Mouse (Mus musculus) right cerebral cortex, adult 2 months (tissue): ENCODE measurements around the gene Cdcp2.

Source experiments
- DNase-seq, 2 experiments: peaks; one replicate each; pipeline ENCODE4 v3.0.0; 2021 to 2022; ENCODE audit warnings: low spot score in 2 of 2

Cdcp2 gene

DNA sequence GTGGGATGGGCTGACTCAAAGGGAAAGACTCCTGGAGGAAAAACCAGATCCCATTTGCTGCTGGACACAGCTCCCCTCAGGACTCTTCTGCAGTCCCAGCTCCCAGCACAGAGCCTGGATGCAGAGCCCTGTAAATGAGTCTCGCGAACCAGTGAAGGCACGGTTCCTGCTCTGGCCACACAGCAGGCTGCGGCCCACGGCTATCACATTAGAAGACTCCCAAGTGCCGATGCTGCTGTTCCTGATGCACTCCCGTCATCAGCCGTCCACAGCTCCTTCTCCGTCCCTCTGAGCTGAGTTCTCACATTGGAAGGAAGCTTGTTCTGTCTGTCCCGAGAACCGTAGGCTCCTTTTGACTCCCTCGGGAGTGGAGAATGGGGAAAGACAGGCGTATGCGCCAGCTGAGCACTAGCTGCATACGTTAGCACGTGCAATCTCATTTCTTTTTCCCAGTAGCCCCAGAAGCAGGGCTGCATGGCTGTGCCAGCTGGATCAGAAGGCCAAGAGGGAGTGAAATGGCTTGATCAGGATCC lies at the start of gene Cdcp2:
Gene Cdcp2 (plus strand): TSS at position 51 of the 533 bp plus-strand sequence.
- DNase-seq: no peak

DNA sequence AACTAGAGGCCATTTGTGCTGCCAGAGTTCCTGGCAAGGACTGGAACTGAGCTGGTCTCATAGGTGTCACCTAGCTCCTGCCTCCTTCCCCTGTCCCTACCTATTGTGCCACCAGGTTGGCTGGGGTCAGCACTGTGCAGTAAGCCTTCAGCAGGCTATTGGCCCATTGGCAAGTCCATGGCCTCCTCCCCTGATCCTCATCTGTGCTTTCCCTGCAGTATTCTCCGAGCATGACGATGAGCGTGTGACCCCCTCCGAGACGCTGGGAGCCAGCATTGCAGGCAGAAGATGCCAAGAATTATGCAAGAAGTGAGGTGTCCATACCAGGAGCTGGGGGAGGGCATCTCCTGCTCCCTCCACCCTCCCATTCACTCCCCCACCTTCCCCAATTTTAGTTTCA lies 48.9 kb upstream of the Cdcp2 start:
- DNase-seq: peak in 1 of 2 experiments; percentile 37

DNA sequence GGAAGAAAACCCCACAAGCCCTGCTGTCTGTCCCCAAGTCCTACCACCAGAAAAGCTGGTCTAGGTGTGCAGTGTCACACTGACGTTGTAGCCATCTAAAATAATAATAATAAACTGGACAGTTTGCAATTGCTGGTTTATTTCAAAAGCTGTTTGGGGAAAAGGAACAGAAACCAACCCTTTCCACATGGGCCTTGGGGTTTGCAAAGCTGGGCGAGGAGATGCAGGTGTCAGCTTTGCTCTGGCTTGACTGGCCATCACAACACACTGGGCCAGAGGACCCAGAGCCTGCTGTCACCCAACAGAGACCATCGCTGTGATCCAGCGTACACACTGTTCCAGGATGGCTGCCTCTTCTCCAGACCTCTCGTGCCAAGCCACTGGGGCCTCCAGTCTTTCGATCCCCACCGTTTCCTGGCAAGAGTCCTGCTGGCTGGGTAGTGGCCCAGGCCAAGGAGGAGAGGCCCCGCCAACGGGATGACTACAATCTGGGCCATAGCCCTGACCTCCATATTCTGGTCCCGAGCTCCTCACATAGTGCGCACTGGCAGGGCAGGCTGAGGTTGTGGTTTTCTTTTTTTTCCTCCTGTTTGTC lies 48.0 kb upstream of the Cdcp2 start:
- no peak for DNase-seq

DNA sequence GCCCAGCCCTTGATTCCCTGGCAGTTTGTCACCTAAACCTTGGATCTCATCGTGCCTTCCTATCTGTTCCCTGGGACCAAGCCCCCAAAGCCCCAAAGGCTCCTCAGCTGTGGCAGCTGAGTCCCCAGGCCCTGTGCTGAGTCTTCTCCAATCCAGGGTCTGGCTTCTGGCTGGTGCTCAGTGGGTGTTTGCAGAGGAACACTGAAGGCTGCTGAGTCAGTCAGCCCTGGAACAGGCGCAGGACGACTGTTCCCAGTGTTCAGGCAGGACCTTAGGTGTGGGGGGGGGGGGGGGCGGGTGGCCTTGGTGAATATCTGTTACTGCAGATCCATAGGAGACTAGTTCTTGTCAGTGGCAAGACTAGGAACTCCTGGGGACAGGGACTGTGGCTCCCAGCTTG lies 44.8 kb upstream of the Cdcp2 start:
- DNase-seq: no peak

DNA sequence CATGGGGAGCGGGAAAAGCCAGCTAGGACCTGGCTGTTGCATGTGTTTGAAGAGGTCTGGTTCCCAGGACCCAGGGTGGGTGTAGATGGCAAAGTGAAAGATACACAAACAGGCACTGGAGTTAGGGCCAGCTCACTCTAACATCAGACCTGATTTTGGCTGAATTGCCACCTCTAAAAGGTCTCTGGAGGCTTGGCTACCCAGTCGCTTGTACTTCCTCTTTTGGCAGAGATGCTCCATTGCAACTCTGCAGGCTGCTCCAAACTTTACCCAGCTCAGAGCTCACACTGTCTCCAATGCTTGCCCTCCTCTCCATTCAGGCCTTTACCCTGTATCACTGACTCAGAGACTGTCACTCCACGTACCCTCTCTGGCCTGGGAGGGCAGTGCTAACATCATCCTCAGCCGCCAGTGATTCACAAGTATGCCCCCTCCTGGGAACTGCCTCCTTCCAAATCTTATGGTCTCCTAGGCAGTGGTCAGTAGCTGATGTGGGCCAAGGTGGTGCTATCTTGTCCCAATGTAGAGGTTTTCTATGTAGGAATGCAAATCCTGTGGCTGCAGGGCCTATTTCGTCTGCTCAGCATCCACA lies 43.6 kb upstream of the Cdcp2 start:
- DNase-seq: no peak

DNA sequence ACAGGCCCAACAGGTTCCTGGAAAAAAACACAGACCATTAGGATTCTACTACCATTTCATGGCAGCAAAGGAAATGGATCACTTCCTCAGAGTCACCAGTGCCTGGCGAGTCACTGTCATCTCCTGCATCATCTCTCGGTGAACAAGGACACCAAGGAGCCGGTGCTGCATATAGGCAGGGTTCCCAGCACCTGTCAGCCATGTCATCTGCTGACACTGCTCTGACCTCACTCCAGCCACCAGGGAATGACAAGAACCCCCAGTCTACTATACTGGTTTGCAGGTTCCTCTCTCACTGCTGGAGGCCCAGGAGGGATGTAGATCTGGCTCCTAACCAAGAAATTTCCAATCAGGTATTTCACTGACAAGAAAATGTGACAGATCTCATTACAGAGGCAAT lies 40.6 kb upstream of the Cdcp2 start:
- DNase-seq: no peak

DNA sequence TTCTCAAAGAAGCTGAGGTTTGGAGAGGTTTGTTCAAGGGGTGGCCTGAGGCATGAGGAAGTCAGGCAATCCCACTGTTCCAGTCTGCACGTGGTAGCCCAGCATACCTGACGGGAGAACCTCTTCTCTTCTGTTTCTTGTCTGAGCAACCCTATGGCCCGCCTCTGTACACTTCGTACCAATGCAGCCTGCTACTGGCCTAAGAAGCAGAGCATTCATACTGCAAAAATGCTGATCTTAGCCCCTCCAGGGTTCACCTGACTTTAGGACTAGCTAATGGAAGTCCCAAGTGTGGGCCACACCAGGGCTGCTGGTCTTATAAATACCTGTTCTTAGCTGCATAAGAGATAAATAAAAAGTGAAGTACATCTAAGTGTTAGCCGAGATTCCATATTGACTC lies 38.3 kb upstream of the Cdcp2 start:
- DNase-seq: no peak

DNA sequence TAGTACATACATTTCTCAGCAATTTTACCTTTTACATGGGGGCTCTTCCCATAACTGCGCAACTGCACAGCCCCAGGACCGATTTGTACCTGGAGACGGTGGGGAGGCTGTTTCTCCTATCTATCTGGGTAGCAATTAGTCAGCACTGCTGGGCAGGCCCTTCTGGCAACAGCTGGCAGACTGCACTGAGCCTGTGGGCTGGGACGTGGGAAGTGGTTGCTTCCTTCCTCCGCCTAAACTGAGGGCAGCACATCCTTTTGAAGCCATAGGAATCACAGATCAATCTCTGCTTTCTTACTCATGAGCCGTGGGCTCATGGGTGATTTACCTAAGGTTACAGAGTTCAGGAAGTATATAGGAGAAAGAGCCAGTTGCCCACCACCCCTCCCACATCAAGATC lies 37.9 kb upstream of the Cdcp2 start:
- peak; percentile 39 to 59 for DNase-seq

DNA sequence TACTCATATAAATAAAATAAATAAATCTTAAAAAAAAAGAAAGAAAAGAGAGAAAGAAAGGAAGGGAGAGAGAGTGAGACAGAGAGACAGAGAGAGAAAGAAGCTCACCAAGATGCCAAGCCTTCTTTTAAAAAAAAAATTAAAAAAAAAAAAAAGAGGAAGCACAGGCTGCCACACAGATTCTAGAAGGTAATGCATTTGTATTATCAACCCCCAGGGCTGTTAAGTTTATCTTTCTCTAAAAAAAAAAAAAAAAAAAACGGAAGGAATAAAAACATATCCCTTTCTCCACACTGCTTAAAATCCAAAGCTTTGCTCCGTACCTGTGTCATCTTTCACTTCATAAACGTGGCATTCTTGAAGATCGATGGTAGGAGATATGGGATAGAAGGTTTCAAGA lies 35.1 kb upstream of the Cdcp2 start:
- DNase-seq: no peak

DNA sequence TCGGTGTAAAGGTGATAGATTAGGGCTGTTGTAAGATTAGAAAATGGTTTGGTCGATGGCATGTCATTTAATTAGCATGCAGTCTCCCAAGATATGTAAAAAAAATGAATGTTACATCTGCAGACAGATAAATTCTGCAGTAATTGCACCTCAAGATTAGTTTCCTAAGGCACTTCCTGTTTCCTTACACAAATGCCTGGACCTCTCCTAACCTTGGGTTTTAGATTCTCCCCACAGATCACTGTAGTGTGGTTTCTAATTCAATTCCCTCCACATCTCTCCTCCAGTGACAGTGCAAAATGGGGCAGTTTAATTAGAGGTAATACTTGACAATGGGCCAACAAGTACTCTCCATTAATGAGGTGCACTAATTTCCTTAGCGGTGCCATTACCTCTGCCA lies 33.5 kb upstream of the Cdcp2 start:
- DNase-seq: no peak

DNA sequence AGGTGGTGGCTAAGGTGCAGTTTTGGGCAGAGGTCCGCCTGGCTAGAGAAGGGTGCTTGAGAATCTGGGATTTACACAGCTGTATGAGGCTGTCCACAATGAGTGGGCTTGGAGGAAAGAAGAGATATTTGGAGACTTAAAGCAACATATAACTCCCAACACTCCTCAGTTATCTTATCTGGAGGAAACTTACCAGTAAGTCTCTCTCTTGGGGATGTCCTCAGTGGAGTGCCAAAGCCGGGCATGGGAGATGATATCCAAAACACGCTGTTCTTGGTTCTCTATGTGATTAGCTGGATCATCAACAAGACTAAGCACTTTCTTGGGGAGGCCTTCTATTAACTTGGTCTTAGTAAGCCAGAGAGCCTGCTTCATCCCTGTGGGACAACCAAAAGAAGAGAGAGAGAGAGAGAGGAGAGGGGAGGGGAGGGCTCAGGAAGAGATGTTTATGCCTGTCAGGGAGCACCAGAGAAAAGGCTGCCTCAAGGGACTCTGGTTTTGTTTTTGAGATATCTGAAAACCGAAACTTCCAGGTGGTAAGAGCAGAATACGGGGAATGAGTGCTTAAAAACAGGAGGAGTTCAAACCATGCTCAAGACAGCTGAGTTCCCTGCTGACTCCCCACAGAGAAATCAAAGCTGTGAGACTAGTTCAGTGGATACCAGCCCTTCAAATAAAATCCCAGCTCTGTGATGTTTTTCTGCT lies 32.1 kb upstream of the Cdcp2 start:
- DNase-seq: no peak

DNA sequence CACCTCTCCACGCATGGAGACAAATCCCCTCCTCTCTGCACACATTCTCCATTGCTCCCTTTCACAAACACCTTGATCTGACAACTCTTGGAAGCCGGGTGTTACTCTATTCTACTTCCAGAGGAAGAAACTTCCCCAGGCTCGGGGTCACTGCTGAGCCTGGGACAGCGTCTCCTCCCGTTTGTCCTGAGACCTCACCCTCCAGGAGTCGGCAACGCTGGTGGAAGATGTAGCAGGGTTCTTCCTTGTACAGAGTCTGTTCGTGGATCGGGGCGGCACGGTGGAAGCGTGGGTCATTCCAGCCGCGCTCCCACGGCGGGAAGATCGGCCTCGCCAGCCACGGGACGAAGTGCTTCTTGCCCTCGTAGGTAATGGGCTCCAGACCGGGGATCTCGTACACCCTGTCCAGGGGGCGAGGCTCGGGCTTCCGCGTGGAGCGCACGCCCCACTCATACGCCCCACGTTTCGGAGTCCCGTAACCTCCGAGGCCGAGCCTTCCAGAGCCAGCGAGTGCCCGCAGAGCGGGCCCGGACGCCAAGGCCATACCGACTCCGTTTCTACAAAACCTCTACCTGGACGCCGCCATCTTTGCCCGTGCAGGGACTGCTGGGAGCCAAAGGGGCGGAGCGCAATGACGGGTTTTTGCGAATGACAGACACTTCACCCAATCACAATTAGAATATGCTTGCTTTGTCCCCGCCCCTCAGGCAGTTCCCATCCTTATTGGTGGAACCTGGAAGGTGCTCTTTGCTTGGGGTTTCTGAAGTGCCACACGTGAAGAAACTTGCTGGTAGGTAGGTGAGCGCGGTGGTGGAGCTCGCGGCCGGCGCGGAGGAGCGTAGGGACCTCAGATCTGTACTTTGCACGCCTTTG lies 30.2 kb upstream of the Cdcp2 start, which contains the start of the genes Mrpl37 and Cyb5rl:
Gene Mrpl37 (minus strand): TSS at position 617 of the 873 bp plus-strand sequence.
Gene Cyb5rl (plus strand): TSS at position 737 of the 873 bp plus-strand sequence.
- peak; percentile 97 for DNase-seq

DNA sequence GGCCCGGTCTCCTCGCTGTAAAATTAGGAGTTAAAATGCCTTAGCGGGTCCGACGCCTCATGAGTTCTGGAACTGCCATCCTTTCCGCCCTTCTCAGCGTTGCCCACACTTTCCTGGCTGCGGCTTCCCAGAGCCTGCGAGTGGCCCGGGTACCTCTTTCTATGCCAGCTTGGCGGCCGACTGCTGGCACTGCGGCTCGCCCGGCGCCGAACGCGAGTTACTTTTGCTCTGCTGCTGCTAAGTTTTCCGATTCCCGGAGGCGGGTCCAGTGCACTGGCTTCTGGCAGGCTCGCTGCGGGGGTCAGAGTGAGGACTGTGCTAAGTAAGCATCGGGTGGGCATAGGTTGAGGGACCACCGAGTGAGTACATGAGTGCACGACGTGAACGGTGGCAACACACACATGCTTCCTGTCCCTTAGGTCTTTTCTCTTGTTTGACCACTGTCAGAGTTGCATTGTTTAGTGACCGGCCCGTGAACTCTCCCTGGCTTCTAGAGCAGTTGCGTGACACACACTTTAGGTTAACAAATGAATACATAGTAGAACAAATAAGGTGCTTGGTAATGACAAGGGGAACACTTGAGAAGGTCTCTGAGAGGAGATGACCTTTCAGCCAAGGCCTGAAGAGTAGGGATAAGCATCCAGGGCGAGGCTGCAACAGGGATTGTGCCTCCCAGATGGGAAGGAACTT lies 29.4 kb upstream of the Cdcp2 start:
- DNase-seq: no peak

DNA sequence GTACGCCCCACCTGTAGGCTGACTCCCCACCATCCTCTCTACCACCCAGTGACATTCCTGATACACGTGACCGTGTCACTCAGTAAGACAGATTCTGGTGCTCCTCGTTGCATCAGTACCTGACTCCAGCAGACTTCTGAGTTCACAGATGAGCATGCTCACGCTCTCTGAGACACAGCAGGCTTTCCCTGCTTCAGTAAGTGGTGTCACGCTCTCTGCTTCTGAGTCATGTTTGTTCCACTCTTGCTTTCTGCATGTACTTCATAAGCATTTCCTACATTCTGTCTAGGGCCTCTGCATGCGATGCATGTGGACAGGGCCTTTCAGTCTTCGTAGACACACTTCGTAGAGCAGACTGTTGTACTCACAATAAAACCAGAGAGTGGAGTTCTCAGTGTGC lies 24.3 kb upstream of the Cdcp2 start:
- no peak for DNase-seq

DNA sequence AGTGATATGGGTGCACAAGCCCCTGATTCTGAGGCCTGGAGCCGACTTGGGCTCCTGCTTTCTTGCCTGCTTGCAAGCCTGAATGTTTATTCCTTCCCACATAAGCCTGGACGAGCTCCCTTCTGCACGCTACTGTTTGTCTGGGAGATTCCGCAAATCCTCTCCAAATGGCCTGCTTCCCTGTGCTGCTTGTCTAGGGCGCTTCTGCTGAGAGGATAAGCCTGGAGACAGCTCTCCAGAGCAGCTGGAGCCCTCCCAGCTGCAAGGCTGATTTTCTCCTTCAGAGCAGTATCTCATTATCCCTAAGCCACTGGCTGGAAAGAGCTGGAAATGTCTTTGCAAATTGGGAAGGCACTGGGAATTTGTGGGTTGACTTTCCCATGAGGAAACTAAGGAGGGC lies 21.2 kb upstream of the Cdcp2 start:
- no peak for DNase-seq

DNA sequence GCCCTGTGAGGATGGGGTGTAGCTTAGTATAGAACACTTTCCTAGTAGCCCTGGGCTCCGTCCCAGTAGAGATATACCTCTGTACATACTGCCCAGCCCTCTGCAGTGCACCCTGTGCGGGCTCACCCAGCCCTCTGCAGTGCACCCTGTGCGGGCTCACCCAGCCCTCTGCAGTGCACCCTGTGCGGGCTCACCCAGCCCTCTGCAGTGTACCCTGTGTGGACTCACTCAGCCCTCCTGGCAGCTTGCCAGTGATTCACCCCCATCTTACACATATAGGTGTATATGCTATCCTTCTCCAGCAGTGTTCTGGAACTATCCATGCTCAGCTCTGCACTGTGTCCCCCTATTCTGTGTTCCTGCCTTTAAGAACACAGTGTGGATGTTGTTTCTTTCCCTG lies 17.8 kb upstream of the Cdcp2 start:
- DNase-seq: no peak

DNA sequence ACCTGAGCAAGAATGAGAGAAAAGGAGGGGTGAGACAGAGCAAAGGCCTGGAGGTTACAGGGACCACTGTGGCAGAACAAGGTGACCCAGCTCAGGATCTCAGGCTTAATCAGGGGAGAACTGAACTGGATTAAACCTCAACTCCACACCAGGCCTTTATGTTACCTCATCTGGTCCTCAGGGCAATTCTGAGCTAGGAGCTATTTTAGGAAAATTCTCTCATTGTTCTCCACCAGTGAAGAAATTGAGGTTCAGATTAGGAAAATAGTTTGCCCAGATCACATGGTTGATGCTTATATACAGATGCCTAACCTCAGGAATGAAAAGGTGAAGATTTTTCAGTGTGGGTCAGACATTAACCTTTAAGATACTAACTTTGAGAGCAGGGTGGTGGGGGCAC lies 17.0 kb upstream of the Cdcp2 start:
- no peak for DNase-seq

DNA sequence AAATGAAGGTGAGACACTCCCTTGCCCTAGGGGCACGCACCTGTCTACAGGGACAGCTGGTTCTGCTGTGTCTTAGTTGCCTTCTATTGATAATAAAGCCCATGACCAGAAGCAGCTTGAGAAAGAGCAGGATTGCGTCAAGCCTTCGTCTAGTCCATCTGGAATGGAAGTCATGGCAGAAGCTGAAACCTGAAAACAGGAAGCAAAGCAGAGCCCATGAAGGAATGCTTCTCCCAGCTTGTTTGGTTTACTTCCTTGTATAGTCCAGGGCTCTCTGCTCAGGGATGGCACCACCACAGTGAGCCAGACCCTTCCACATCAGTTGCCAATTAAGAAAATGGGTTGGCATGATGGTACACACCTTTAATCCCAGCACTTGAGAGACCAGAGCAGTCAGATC lies 14.5 kb upstream of the Cdcp2 start:
- DNase-seq: no peak

DNA sequence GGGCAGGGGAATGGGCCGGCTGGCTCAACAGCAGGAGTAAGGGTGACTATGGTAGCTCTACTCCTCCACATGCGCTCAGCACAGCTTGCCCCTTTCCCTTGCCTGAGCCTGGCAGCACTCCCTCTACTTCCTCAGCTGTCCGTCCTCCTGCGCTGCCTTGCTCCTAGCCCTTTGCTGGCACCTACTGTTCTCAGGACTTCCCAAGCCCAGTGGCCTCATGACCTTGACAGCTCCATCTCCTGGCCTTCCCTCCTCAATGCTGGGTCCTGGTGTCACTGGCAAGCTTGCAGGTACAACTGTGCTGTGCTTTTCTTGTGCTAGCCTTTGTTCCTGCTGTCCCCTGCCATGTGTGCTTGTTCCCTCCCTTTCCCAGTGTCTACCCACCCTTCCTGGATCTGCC lies 13.6 kb upstream of the Cdcp2 start:
- no peak for DNase-seq

DNA sequence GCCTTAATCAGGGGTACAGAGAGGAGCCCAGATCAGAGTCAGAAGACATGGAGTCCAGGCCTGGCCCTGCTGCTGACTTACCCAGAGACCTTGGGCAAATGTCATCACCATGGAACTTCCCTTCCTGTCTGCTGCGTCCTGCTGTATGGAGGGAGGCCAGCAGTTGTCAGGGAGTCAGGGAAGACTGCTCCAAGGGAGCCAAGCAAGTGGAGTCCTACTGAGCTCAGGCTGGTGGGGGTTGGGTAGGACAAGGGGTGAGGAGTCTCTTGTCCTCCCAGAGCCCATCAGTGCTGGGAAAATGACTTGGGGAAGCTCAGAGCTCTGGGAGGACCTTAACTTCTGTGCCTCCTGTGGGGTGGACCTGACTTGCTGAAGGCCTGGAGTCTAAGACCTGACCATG lies 12.3 kb upstream of the Cdcp2 start:
- DNase-seq: peak in 1 of 2 experiments; percentile 13

DNA sequence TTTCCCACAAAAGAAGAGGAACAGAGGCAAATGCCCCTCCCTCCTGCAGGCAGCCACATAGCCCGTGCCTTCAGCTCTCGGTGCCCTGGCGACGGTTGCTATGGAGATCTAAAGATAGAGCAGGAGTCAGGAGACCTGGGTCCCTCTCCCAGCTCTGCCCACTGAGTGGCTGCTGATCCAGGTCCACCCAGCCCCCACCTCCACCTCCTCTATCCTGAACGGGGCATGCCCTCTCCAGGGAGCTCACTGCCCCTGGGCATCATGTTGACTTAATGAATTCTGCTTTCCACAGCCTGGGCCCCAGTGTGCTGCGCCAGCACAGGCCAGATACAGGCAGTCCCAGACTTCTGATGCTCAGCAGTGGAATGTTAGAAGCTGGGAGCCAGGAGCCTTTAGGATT lies 11.8 kb upstream of the Cdcp2 start:
- peak; percentile 80 for DNase-seq
